Mouse (Mus musculus): ENCODE measurements around the gene Nfix. TPM values are rescaled to one million over a fixed set of nuclear protein-coding genes. Genes with fewer than 3 reads are reported as not detected.
A peak's percentile ranks its signal among the peaks of the same experiment; 100 is the strongest.

Nfix gene
- total RNA-seq (2022), result 100 to 1,000 TPM; 288 to 356 (median 295) TPM

- DNase-seq (ENCODE audit: low spot score), result no peak
Measured at GRCm38 (mm10) chr8:84799999-84800831, at the start of gene Nfix. Nfix (minus strand) TSS chr8:84800344.

GRCm38 (mm10) chr8:84847684-84848435 lies 47.7 kb upstream of the Nfix start:
- DNase-seq (ENCODE audit: low spot score), result no peak

DNA sequence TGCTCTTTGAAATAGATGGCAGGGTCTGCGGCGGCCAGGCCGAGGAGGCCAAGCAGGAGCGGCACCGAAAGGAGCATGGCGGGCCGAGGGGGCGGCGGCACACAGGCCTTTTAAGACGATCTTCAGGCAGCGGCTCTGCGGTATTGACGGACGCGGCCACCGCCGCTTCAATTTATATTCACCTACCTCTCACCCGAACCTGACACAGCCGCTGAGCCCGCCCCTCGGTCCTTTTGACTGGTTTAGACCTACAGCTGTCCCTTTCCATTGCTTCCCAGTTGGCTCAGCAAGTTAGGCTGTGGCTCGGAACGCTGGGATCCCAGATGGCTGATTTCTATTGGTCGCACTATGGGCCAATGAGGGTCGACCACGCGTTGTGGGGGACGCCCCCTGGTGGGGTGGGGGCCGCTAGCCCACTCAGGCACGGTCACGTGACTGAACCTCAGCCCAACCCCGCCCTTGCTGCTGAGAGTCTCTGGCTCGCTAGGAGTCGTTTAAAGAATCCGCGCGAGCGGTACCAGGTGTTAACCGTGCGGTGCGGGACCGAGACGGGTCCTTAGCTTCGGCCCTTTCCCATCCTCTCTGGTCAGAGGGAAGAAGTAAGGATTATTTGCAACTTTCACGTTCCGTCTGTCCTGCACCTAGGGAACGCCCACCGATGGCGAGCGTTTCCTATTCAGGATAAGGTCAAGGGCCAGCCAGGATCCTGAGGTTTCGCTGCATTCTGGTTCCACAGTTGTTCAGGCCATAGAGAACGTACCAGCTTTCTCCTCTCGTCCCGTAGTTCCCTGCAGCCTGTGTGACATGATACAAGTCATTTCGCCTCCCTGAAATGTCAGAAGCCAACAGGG lies 46.8 kb upstream of the Nfix start, which contains the start of gene Calr:
Calr (minus strand) TSS at position 213 of the 851 bp plus-strand sequence.
- DNase-seq (ENCODE audit: low spot score), result peak; percentile 100

DNA sequence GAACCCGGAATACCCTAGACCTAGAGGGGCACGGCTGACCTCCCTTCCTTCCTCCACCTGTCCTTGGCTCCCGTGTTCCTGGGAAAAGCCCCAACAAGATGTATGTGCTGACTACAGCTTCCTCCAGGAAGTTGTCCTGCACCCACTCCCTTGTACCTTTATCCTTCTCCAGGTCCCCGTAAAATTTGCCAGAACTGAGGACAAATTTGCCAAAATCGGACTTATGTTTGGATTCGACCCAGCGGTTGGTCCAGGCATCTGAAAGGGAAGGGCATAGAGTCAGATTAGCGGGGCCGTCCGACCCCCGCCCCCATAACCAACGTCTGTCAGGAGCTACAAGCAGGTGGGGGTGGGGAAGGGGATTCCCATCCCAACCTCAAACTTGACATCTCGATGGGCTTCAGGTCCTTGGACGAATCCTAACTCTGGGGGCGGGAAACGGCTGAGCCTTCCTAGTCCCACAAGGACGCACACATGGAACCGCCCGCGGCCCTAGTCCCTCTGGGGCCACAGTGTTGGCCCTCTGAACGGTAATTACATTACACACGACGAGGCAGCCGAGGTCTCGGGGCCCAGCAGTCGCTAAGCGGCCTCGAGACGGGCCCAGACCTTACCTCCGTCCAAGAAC lies 46.1 kb upstream of the Nfix start:
- no peak for DNase-seq (ENCODE audit: low spot score)

- DNase-seq (ENCODE audit: low spot score), result no peak
Measured at GRCm38 (mm10) chr8:84845355-84846093, 45.4 kb upstream of the Nfix start.

DNA sequence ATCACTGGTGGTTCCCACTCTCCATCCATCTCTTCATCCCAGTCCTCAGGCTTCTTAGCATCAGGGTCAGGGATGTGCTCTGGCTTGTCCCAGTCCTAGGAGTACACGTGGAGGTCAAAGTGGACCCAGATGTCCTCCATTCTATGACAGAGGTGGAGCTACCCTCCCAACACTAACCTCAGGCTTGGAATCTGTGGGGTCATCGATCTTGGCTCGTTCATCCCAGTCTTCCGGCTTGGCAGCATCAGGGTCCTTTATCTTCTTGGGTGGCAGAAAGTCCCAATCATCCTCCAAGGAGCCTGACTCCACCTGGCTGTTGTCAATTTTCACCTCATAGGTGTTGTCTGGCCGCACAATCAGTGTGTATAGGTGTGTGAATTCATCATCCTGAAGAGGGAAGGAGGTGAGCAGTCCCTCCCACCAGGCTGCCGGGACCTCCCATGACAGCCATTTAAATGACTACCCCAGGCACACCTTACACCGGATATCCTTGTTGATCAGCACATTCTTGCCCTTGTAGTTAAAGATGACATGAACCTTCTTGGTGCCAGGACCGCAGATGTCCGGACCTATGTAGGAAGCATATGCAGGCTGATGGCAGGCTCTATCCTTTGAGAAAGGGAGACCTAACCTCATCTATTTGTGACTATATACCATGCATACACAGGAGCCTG lies 44.4 kb upstream of the Nfix start:
- DNase-seq (ENCODE audit: low spot score), result no peak

- DNase-seq (ENCODE audit: low spot score), result no peak
Measured at GRCm38 (mm10) chr8:84841514-84841913, 41.4 kb upstream of the Nfix start.

DNA sequence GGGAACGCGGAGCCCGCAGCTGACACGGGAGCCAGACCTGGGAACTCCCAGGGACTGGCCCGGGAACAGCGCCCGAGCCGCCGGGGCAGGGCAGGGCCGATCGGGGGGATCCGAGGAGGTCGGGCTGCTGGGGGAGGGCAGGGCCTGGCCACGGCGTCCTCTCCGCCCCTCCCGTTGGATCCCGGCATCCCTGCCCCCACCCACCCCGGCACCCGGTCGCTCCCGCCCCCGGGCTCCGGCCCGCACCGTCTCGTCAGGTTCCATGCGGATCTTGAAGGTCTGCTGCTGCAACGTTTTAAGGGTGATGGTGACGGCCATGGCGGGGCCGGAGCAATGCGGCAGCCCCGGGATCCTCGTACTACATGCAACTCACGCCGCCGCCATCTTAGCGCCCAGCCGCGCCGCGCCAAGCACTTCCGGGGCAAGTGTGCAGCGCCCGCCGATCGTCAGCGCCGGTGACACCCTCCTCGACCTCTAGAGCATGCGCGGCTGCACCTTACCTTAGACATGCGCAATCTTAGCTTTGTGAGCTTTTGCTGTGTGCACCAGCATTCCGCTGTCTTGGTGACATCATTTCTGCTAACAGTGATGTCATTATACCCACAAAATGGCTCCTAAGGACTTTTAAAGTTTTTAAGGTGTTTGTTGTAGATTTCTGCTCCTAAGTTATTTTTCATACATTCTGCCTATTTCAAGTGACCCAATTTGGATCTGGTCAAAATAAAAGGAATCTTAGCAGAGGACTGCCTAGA lies 40.3 kb upstream of the Nfix start, which contains the start of gene Rad23a:
Rad23a (minus strand) TSS at position 418 of the 752 bp plus-strand sequence.
- DNase-seq (ENCODE audit: low spot score), result peak; percentile 90

- DNase-seq (ENCODE audit: low spot score), result no peak
Measured at GRCm38 (mm10) chr8:84839875-84840247, 39.7 kb upstream of the Nfix start.

GRCm38 (mm10) chr8:84839411-84839810 lies 39.3 kb upstream of the Nfix start:
- no peak for DNase-seq (ENCODE audit: low spot score)

DNA sequence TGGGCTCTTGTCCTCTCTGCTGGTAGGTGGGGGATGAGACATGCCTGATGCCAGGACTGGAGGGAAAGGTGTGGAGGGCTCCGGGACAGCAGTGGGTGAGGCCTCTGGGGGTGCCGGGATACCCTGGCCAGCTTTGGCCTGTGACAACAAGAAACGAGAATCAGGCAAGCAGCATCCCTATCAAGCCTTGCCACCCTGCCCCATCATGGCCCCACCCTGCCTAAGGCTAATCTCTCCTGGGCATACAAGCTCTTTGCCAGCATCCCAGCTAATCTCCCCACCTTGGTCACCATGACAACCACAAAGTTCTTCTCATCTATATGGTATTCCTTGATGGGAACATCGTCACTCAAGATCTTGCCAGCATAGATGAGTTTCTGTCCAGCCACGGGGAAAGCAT lies 38.4 kb upstream of the Nfix start:
- DNase-seq (ENCODE audit: low spot score), result no peak

DNA sequence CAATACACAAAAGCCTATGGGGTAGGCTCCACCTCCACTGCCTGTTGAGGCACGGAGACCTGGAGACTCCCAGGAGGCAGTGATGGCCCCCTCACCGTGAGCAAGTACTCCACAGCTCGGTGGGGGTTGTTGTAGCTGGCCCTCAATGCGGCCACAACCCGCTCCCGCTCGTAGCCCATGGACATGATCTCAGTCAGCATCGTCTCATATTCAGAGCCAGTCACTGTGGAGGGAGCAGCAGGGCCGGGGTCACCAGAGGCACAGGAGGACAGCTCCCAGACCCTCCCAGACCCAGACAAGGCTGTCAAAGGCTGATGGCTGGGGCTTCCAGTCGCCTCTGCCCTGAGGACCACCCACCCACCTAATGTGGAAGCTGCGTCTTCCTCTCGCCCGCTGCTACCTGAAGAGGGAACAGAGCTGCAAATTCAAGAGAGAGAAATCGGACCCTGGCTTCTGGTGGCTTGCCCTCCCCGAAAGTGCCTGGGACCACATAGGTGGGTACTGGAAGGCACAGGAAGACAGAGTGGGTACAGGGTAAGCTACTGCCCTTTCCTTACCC lies 37.8 kb upstream of the Nfix start:
- DNase-seq (ENCODE audit: low spot score), result no peak

GRCm38 (mm10) chr8:84837149-84837911 lies 37.2 kb upstream of the Nfix start:
- DNase-seq (ENCODE audit: low spot score), result no peak

DNA sequence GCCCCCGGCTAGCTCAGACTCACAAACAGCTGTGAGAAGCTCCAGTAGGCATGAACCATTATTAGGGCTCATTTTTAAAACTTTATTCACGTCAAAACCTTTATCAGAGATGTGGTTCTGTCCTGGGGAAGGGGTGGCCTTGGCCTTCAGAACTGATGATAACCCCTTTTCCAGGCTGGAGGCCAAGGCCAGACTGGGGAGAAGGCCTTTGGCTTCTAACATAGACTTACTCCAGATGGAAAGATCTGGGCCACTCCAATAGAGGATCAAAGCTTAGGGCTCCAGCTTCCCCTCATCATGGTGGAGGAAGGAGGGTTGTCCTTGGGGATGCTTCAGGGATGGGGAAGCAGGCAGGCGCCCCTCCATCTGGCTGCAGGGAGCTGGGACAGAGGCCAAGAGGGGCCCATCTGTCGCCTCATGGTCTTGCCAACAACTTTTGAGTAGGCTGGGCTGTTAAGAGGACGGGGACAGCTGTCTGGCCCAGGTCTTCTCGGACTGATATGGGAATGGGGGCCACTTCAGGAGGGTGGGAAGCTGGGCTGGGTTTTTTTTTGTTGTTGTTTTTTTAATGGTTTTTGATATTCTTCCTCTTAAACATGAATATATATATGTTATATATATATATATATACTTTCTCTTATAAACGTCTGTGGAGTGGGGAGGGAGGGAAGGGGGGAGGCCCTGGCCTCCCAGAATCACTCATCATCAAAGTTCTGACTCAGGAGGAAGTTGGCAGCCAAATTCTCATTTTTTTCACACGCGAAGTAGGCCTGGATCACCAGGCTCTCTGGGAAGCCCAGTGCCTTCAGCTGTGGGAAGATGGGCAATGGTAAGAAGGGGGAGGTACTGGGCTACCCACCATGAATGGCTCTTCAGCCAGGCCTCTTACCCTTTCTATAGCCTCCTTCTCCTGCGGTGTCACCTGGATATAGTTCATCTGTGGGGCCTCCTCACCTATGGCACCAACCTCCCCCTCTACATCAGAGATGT lies 35.0 kb upstream of the Nfix start:
- no peak for DNase-seq (ENCODE audit: low spot score)

DNA sequence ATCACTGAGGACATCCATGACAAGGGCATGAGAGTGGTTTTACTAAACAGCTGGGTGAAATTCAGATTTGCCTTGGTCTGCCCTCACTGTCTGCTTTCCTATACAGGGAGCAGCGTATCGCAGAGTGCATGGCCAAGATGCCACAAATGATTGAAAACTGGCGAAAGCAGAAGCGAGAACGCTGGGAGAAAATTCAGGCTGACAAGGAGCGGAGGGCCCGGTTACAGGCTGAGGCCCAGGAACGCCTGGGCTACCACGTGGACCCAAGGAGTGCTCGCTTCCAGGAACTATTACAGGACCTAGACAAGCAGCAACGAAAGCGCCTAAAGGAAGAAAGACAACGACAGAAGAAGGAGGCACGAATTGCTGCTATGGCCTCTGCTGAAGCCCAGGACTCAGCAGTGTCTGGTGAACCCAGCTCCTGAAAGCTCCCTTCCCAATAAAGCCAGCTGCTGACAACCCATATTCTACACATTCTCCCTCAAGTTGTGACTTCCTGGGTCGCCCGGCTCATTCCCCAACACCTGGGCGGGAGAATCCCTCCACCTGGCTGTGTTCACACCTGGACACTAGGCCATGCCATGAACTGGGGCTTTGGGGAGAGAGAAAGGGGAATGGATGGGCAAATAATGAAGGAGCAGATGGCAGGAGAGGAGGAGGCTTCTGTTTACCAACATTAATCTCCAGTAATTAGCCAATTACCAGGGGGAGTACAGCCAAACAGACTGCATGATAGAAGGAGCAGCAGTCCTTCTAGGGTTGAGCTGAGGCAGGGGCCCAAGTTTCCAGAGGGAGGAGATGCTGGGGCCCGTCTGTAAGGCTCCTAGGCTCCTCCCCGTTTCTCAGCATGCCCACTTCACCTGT lies 34.1 kb upstream of the Nfix start:
- no peak for DNase-seq (ENCODE audit: low spot score)
